Mouse (Mus musculus) monocyte, adult 2 months (primary cell): Measurements from ENCODE around the gene Efna2.
A peak's percentile ranks its signal among the peaks of the same experiment; 100 is the strongest.

Experiments used
- DNase-seq, 2 experiments: peaks; one replicate each; pipeline ENCODE4 v3.0.0; 2022; ENCODE audit warnings: low spot score in 2 of 2, low read depth in 1 of 2

Efna2 gene

DNA sequence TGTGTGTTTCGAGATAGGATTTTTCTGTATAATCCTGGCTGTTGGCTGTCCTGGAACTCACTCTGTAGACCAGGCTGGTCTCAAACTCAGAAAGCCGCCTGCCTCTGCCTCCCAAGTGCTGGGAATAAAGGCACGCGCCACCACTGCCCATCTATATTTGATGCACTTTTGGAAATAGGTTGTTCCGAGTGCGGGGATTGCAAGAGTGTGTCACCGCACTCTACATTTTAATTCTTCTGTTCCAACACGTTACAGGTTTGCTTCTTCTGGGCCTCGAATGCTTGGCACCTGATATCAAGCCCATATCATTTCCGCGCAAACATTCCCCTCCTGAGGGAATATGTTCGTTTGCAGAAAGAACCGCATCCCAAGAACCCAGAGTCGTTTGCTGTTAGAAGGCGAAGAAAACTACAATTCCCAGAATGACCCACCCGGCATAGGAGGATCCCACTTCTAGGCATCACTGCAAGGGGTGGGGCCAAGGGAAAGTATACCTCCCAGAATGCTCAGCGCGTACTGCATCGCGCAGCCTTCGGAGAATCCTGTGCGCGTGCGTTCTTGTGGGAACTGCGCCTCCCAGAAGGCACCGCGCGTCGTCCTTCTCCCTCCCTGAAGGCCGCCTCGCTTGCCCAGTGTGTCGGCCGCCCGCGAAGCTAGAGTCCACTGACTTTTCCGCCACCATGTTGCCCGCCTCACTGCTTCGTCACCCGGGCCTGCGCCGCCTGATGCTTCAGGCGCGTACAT, 37.3 kb upstream of the Efna2 start:
- DNase-seq = peak; percentile 80 to 83

DNA sequence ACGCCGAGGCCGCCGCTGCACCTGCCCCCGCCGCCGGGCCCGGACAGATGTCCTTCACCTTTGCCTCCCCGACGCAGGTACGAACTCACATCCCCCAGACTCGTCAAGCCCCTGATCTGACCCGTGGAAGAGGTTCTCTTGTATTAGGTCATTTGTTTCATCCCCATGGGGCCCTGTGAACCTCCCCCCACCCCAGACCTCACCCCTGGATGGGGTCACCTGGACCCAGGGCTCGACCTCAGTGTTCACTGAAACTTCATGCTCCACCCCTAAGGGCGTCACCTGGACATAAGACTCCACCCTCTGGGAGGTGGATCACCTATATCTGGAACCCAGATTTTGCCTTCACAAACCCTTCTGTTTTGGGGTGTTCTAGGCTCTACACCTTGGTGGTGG, 36.8 kb upstream of the Efna2 start:
- DNase-seq = no peak

DNA sequence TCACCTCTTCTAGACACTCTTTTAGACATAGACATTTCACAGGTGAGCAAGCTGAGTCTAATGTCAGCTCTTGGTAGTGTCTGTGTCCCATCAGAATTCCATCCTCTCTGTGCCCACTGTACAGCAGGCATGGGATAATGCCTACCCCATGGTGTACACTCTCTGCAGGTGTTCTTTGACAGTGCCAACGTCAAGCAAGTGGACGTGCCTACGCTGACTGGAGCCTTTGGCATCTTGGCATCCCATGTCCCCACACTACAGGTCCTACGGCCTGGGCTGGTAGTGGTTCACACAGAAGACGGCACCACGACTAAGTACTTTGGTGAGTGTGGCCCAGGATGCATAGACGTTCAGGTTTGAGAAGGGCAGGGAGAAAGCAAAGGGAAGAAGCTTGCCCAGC, 35.6 kb upstream of the Efna2 start:
- no peak for DNase-seq

DNA sequence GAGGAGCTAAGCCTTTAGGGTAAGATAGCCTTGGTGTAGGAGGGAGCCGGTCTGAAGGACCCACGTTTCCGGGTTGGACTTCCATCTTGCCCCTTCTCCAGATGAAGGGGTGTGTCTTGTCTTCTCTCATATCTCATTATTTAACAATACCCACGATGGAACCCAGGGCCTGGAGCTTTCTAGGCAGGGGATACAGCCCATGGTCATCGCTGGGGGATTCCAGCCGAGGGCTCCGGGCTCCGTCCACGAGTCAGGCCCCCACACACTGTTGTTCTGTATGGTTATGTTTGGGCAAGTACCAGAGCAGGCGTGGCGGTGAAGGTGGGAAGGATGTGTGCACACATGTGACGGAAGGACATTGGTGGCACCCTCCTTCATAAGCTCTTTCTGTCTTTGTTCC, 35.1 kb upstream of the Efna2 start:
- no peak for DNase-seq

DNA sequence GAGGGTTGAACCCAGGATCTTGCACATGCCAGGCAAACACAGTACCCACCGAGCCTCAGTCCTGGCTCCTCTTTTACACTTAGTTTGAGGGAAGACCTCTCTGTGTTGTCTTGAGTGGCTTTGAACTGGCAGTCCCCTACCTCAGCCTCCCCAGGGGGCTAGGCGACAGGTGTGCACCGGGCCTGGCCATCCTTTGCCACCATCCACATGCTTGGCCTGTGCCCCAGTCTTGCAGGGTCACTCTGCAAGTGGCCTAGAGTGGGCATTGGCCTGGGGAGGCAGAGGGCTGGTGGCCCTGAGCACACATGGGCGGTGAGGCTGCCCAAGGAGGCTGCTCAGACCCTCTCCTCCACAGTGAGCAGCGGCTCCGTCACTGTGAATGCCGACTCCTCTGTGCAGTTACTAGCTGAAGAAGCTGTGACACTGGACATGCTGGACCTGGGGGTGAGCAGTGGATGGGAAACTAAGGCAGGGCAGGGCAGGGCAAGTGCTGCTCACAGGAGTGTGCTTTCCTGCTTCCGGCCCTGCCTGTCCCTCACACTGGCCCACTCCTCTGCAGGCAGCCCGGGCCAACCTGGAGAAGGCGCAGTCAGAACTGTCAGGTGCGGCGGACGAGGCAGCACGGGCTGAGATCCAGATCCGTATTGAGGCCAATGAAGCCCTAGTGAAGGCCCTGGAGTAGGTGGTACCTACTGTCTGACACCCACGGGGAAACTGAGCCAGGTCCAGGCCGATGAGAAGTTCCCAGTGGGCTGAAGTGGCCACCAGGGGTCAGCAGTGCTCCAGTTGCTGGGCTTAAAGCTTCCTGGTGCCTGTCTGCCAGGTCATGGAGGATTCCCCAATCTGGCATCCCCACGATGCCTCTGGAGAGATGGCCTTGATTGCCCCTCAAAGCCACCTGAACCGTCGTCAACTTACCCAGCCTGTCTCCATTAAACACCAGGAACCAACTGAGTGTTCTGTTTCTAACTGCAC, 34.1 kb upstream of the Efna2 start:
- peak in 1 of 2 experiments; percentile 62 for DNase-seq

DNA sequence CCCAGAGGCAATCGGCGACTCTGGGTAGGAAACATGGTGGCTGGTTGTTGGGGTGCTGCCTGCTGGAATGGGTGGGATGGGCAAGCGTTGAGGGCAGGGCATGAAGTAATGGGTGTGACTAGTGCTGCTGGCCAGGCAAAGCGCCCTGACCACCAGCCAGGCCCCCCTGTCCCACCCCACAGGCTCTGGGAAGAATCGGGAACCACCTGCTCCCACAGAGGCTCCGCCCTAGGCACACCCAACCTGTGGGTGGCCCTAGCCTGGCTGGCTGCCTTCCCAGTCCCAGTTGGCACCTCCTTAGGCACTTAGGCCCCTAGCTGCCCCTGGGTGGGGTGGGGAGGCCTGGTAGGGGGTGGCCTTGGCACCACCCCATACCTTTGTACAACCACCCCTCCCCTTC, 33.4 kb upstream of the Efna2 start:
- no peak for DNase-seq

DNA sequence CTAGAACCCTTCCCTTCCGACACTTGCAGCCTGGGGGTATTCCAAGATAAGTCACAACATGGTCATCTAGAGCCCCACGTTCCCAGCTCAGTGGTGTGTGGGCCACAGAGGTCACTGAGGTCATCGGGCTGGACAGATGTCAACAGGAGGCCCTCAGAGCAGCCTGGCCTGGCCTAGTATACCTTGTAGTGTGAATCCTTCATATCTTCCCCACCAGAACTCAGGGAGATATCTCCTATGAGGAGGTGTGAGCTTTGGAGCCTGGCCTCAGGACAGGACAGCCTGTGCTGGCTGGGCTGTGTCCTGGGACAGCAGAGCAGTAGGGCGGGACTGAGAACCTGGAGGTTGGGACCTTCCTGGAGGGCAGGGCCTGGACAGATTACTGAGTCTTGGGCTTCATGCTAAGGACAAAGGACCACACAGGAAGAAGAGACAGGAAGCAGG, 32.7 kb upstream of the Efna2 start:
- DNase-seq = no peak

DNA sequence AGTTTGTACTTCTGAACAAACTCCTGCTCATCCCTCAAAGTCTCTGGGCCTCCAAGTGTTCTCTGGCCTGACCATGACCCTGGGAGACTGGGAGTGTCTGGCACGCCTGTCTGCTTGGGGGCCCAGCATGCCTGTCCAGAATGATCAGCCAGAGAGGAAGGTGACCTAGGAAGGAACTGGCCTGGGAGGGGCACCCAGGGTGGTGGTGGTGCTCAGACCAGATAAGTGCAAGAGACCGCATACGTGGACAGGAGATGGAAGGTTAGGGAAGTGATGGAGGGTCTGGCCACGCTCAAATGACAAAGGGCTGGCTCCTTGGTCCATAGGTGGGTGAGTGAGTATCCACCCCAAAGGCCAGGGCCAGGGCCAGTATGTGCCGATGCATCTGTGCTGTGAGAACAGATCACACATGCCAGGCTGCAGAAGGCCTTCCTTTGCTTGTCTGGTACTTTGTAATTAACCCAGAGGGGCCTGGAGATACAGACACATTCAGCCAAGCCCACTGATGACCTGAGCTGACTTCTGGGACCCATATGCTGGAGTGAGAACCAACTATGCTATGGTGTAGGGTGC, 32.0 kb upstream of the Efna2 start:
- no peak for DNase-seq

DNA sequence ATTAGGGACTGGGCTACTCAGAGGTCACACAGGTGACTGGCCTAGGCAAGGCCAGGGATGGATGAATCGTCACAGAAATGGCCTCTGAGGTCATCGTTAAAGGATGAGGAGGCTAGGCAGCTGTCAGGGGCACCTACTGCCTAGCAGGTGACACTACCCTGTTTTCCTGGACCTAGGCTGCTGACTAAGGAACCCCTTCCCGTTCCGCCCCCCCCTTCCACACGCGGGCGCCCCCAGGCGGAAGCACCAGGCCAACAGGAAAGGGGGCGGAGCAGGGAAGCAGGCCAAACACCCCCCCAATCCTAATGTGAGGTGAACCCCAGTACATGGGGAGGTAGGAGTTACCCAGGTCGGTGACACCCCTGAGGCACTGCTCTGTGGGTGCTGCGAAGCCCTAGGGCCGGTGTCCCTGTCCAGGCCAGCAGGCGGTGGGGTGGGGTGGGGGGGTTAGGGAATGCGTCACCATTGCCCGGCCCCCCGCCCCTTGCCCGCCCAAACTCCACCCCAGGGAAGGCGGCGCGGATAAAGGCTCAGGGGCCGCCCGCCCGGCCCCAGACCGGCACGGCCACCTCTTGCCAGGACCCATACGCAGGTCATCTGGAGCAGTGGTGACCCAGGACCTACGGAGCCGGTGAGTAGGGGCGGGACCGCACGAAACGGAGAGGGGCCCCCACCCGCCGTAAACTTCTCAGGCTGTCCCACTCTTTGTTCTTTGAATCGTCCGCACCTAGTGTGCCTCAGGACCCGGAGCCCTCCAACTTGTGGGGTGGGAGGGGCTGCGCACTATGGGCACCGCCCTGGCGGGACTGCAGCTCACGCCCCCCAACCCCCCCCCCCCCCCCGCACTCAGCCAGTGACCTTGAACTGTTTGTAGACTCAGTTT, 31.3 kb upstream of the Efna2 start, which contains the start of gene Midn:
Gene Midn (plus strand): TSS at position 554 of the 883 bp plus-strand sequence.
- peak in 1 of 2 experiments; percentile 49 for DNase-seq

DNA sequence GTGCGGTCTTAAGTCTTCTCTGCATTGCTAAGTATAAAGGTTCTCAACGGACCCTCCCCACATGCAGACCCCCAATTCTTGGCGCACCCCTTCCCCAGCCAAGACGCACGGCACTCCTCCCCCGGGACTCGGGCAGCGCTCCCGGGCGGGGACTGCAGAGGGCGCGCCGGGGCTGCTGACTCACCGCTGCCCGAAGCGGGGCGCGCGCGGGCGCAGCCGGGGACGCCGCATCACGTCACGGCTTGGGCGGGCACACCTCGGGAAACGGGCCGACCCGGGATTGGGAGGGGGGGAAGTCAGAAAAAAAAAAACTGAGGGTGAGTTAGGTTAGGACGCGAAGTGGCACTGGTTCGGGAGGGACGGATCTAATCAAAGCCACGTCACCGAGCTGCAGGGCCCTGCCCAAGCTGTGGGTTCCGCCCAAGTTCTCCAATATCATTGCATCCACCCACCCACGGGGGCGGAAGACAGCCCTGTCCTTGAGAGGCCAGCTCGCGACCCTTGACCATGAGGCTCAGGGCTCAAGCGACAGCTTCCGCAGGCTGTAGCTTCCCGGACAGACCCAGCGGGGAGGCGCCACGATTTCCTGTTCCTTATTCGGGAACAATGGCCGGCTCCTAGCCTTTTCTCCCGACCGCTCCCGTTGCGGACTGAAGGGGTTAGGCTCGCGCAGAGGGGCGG, 30.5 kb upstream of the Efna2 start:
- DNase-seq = peak; percentile 92 to 93

DNA sequence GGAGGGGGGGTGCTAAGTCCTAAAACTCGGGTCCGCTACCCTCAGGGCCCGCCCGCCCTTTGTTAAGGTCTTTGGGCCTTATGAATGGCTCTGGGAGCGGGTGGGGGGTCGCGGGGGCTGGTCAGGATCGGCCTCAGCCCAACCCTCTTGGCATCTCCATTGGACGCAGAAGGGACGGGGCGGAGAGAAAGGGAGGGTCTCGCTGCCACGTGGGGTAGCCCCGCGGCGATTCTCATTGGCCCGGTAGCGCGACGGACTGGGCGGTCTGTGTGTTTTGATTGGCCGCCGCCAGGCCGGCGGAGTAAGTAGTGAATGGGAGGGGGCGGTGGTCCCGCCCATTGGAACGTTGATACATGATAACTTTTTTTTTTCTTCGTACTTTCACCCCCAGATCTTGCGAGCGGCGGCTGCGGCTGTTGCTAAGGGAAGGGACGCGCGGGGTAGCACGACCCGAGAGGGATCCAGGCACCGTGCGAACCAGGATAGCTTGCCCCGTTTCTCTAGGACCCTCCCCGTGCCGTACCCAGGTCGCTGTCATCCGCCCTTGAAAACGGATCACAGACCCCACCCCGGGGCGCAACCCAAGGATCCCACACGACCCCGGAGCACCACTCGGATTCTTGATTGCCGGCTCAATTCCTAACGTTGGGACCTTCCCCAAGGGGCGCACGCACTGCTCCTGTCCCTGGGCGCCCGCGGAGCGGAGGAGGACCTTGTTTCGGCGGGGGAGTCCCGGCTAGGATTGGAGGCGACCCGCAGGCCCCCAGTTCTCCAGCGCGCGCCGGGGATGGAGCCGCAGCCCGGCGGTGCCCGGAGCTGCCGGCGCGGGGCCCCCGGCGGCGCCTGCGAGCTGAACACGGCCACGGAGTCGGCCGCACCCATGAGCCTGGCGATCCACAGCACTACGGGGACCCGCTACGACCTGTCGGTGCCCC, 29.7 kb upstream of the Efna2 start:
- DNase-seq = peak; percentile 86 to 93

DNA sequence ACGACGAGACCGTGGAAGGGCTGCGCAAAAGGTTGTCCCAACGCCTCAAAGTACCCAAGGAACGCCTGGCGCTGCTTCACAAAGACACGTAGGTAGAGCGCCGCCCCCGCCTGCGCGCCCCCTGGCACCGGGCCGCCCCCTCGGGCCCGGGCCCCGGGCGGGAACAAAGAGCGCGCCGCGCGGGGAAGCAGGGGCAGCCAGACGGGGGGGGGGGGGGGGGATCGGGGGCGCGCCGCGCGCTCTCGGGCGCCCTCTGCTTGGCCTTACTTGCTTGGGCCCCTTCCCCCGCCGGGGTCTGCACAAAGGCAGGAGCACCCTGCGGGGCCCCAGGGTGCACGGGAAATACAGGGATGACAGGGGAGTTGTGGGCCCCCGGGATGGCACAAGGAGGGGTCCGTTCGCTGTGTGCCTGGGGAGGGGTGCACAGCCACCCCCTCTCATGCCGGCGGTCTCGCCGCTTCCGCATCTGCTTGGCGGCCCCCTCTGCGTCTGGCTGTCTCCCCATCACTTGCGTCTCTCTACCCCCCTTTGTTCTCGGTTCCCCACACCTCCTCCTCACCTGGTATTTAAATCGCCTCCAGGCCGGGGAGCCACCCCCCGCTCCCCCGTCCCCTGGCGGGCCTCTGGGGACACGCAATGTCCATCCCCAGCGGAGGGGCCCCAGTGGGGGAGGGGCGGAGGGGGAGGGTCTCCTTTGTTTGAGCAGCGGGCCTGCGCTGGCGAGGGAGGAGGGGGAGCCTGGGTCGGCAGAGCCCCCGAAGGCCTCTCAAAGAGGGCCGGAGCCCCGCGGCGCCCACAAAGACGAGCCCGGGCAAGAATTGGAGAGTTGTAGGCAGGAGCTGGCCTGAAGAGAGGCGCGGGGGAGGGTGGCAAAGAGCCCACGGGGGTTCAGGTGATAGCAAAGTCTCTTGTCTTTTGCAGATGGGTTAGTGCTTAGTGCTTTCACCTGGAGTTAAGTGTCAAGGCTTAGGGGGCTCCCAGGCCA, 28.8 kb upstream of the Efna2 start:
- no peak for DNase-seq

DNA sequence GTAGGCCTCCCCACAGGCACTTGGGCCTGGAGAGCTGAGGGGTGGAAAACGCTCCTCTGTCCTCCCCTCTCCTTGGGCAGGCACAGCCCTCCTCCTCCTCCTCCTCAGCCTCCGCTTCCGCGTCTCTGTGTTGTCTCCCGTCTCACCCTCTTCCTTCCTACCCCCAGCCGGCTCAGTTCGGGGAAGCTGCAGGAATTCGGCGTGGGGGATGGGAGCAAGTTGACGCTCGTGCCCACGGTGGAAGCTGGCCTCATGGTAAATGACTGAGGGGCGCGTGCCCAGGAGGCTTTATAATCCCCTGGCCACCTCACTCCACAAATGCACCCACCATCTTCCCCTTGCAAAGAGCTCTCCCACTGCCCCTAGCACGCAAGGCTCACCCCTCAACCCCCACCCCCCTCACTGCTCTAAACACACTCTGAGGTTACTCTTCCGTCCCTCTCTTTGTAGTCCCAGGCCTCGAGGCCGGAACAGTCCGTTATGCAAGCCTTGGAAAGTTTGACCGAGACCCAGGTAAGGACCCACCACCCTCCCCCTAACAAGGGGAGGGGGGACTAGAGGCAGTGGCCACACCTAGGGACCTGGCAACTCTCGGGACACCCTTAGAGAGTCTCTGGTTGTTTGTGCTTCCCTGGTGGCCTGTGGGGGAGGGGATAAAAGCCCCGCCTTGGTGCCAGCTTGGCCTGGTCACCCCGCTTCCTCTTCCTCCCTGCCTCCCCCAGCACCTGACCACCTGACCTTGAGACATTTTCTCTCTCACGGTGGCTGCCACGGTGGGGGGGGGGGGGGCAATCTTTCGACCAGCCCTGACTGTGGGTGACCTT, 27.9 kb upstream of the Efna2 start:
- DNase-seq = no peak

DNA sequence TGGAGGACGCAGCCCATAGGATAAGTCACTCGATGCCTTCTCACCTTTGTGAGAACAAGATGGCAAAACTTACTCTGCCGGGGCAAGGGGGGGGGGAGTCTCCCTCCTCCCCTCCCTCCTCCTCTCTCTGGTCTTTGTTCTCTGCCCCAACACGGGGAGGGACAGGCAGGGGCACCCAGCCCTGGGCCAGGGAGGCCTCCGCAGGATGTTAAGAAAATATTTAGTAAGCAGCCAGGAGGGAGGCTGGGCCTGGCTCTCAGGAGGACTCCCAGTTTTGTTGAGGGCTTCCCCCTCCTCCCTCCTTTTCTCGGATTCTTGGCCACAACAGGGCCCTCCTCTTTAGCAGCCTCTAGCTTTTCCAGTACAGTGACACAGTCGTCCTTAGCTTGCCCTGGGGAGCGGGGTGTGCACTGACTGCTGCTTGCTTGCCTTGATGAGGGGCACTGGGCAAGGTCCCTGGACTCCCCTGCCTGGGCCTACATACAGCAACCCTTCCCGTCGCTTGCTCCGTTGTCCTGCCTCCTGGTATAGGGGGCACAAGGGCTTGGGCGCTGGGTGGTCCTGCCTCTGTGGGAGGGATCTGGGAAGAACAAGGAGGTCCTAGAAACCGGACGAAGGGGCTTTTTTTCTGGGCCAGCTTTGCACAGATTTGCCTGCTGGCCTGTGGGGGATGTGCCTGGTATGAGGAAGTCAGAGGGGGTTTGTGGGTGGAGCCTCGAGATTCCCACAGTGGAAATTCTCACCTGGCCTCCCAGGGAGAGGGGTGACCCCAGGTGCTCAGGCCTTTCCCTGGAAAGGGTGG, 27.0 kb upstream of the Efna2 start:
- no peak for DNase-seq

DNA sequence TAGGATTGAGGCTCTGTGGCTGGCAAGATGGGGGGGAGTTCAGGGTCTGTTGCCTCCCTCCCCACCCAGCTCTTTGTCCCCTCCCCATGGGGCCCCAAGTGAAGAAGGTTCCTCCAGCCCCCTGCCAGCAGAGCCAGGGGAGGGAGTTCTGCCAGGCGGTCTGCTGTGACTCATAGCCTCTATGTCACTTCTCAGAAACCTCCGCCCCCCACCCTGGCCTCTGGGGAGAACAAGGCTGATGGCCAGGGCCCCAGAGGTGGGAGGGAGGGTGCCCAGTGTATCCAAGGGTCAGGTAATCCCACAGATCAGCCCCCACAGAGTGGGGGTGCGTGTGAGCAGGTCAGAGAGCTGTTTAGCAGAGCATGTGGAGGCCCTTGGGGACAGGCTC, 26.4 kb upstream of the Efna2 start:
- DNase-seq = no peak

DNA sequence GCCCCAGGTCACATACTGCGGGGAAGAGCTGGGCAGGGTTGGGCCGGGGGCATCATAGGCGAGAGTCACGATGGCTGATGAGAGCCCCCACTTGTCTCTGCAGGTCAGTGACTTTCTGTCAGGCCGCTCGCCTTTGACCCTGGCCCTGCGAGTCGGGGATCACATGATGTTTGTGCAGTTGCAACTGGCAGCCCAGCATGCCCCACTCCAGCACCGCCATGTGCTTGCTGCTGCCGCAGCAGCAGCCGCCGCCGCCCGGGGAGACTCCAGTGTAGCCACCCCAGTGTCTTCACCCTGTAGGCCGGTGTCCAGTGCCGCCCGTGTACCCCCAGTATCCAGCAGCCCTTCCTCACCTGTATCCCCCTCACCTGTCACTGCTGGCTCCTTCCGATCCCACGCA, 25.6 kb upstream of the Efna2 start:
- DNase-seq = no peak
